Mouse (Mus musculus) left cerebral cortex, postnatal 14 days (tissue): ENCODE measurements around the gene Esp15. TPM values are rescaled to one million over a fixed set of nuclear protein-coding genes. Genes with fewer than 3 reads are reported as not detected.
"Not testable (repeated sequence)": the region's sequence is repeated elsewhere in the genome, so short reads cannot be mapped to it uniquely, and the experiment has no call there.

Source experiments
- DNase-seq, 2 experiments: peaks; one replicate each; pipeline ENCODE4 v3.0.0; 2021 to 2022; ENCODE audit warnings: low spot score in 2 of 2, mixed read lengths in 1 of 2
- intact Hi-C: fragments of 180-260 bp; cut with DNase I; formaldehyde crosslinking; loops from one replicate; pipeline ENCODE4 v1.15.1; 2025
- long read RNA-seq, 2 experiments: library from polyadenylated mRNA; stranded (forward); transcript quantifications; one replicate each; pipeline ENCODE4 v2.0.0; 2021
- total RNA-seq, 2 experiments: library from RNA; stranded (reverse); gene quantifications; 2 replicates each; pipeline ENCODE4 v1.2.3; 2021

The Esp15 gene
- total RNA-seq = not detected
- long read RNA-seq, experiment 1 = 0 reads
- long read RNA-seq, experiment 2 = 0 reads

DNA sequence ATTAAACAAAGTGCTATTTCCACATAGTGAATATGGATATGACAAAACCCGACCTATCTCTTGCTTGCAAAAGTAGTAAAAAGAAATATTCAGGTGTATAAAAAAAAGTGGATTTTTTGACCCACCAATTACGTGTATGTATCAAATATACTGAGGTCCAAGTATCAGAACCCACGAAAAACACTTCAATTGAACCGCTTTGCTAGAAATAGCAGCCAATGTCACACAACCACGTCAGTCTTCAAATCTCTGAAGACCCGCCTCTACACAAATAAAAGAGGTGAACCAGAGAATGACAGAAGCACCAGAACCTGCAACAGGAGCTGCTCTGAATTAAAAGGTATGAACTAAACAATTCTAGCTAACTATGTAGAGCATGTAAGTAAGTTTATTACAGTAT is at the start of gene Esp15:
Gene Esp15 (plus strand): TSS at position 301 of the 400 bp plus-strand sequence.
- intact Hi-C loops, DNase-seq: not testable (repeated sequence)

GRCm38 (mm10) chr17:39591550-39591949 is 49.2 kb upstream of the Esp15 start:
- intact Hi-C loops = no loop called here
- no peak for DNase-seq

Other genes with a start within 250 kb of the Esp15 start
- gene Esp18, start 234.6 kb upstream of the Esp15 start, total RNA-seq = not detected
- gene Esp16, start 104.8 kb upstream of the Esp15 start, total RNA-seq = not detected